Mouse (Mus musculus) small intestine, adult 2 months (tissue): ENCODE results near the gene Fnbp1.

ENCODE experiments used
- CTCF ChIP-seq: fragments of 200-500 bp; IDR thresholded peaks from 2 replicates; pipeline ENCODE4 v1.5.1; 2012; ENCODE audit warnings: low read depth, mild to moderate bottlenecking, control low read depth, inconsistent platforms, low read length, moderate library complexity, mixed read lengths; ENCODE audit not compliant: insufficient replicate concordance, insufficient read length; ENCODE audit errors: extremely low read depth
- POLR2A ChIP-seq: fragments of 200-500 bp; IDR thresholded peaks from 2 replicates; pipeline ENCODE4 v1.6.1; 2012; ENCODE audit warnings: low read depth, mild to moderate bottlenecking, control low read depth, inconsistent platforms, low read length, moderate library complexity

DNA sequence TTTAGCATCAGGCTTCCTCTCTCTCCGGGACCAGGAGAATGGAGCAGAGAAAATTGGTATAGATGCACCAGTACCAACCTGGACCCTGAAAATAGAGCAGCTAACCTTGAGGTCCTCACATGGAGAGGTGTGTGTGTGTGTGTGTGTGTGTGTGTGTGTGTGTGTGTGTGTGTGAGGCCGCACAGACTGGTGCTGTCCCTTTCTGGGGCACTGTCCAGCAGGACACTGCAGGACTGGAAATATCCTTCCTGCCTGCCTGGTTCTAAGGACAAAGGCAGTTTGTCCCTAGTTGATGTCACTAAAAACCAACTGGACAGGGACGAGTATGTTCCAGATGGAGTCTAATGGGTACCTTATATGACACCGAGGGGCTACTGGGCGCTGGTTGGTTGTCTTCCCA, 117.9 kb downstream of the Fnbp1 start:
- TF ChIP-seq POLR2A, result no peak
- no peak for TF ChIP-seq CTCF
